7 mouse cellular contexts compared by ENCODE assay signal in the genomic region with DNA sequence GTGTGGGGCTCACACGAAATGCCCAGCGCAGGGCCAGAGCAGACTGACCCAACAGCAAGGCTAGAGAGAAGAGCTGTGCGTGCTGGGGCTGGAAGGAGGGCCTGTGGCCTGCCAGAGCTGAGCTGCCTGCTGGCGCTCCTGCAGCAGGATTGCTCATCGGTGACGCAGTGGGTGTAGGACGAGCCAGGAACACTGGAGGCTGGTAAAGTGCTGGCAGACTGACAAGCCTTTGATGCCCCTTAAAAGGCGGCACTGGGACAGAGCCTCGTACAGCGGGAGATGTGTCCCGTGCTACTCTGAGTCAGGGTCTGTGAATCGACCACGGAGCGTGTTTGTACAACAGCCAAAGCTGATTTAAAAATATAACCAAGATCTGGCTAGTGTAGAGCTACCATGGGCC. TPM values are rescaled to one million over a fixed set of nuclear protein-coding genes. Genes with fewer than 3 reads are reported as not detected.
DNase-seq lines count a peak whose midpoint lies in the region; ATAC-seq lines count a peak whose summit lies in the region.

No protein-coding gene starts in this region.

- no peaks in the 10 kb centered on the region for H3K27me3 ChIP-seq in lung, embryonic 16.5 days (ENCODE audit: control insufficient read depth, insufficient read depth, low read depth, low read length)
- H3K27me3 ChIP-seq in stomach, embryonic 14.5 days (ENCODE audit: control insufficient read depth, insufficient read depth, low read length) = no peaks in the 10 kb centered on the region

- intact Hi-C loops in gastrocnemius, postnatal 36 days (cut with DNase I) = loop anchor here (2.0 kb wide), 1 partner anchor 117 kb away; no protein-coding TSS in a partner anchor

- H3K9me3 ChIP-seq in lung, embryonic 16.5 days (ENCODE audit: control insufficient read depth, low read length) = no peaks in the 10 kb centered on the region
- no peaks in the 10 kb centered on the region for H3K9me3 ChIP-seq in stomach, embryonic 14.5 days (ENCODE audit: control insufficient read depth, low read depth, low read length)

- peaks cover 43% of the 10 kb centered on the region for H3K4me1 ChIP-seq in lung, embryonic 16.5 days (replicated peaks; ENCODE audit: control insufficient read depth, insufficient read depth, low read length)
- peaks cover 20% of the 10 kb centered on the region for H3K4me1 ChIP-seq in stomach, embryonic 14.5 days (ENCODE audit: control insufficient read depth, insufficient read depth, low read length)

- H3K36me3 ChIP-seq in lung, embryonic 16.5 days (ENCODE audit: control insufficient read depth, insufficient read depth, low read length) = no peaks in the 10 kb centered on the region
- no peaks in the 10 kb centered on the region for H3K36me3 ChIP-seq in stomach, embryonic 14.5 days (ENCODE audit: control insufficient read depth, insufficient read depth, low read length)

- peak; percentile 93 for DNase-seq in adrenal gland, postnatal 10 days
- DNase-seq in cerebellum, postnatal 36 days = peak; percentile 75 to 83
- DNase-seq in gastrocnemius, postnatal 36 days = peak; percentile 75 to 76
- DNase-seq in layer of hippocampus, adult 11-12 months (ENCODE audit: low spot score) = peak; percentile 90
- DNase-seq in embryo, embryonic 10.5 days (ENCODE audit: low spot score) = no peak

- WGBS in lung, embryonic 16.5 days = 42% methylated on average over 14 of the region's 14 CpGs
- WGBS in stomach, embryonic 14.5 days = 77% methylated on average over 14 of the region's 14 CpGs

- ATAC-seq in lung, embryonic 16.5 days (ENCODE audit: low read depth) = peak; percentile 51
- ATAC-seq in stomach, embryonic 14.5 days (ENCODE audit: insufficient number of reproducible peaks, insufficient read depth, low FRiP score, low read depth) = no peak

- peak overlapping the region; percentile 58 for H3K9ac ChIP-seq in lung, embryonic 16.5 days (ENCODE audit: low read length)
- no peak overlapping the region; the same call in 1 of the 2 replicates for H3K9ac ChIP-seq in stomach, embryonic 14.5 days (replicated peaks; ENCODE audit: low read depth, low read length)

- no peak overlapping the region for H3K4me2 ChIP-seq in lung, embryonic 16.5 days (ENCODE audit: low read depth, low read length)
- no peak overlapping the region for H3K4me2 ChIP-seq in stomach, embryonic 14.5 days (replicated peaks; ENCODE audit: low read depth, low read length)

- H3K4me3 ChIP-seq in lung, embryonic 16.5 days (ENCODE audit: low read length) = no peak overlapping the region
- H3K4me3 ChIP-seq in stomach, embryonic 14.5 days (ENCODE audit: low read depth, low read length) = no peak overlapping the region

- peak overlapping the region; percentile 76 for H3K27ac ChIP-seq in lung, embryonic 16.5 days (ENCODE audit: low read length)
- peak overlapping the region; percentile 23; the same call in 1 of the 2 replicates for H3K27ac ChIP-seq in stomach, embryonic 14.5 days (ENCODE audit: low read length)

RNA-seq across cellular contexts. Expression of gene Morn1, which starts 43.6 kb away (rescaled TPM):
- total RNA-seq in adrenal gland, postnatal 10 days (2021) = 10 to 100 TPM in 1 of 2 experiments, 1 to 10 TPM in 1; 7.0 to 11.2 TPM
- 1 to 10 TPM; 1.5 to 1.8 TPM for total RNA-seq in gastrocnemius, postnatal 36 days (2021)
- polyA plus RNA-seq in lung, embryonic 16.5 days (2015; fragmentation: Nextera tagmentation; extraction: Ambion mirVana) = 6.3 and 6.9 TPM in 2 replicates
- 4.1 and 4.8 TPM in 2 replicates for polyA plus RNA-seq in stomach, embryonic 14.5 days (2014; fragmentation: Nextera tagmentation; extraction: Ambion mirVana)

RNA-seq across cellular contexts. Expression of gene Rer1, which starts 43.8 kb away (rescaled TPM):
- 10 to 100 TPM; 91.2 to 93.1 TPM for total RNA-seq in adrenal gland, postnatal 10 days (2021)
- total RNA-seq in gastrocnemius, postnatal 36 days (2021) = 10 to 100 TPM; 46.1 to 50.3 TPM
- polyA plus RNA-seq in lung, embryonic 16.5 days (2015; fragmentation: Nextera tagmentation; extraction: Ambion mirVana) = 150 and 157 TPM in 2 replicates
- polyA plus RNA-seq in stomach, embryonic 14.5 days (2014; fragmentation: Nextera tagmentation; extraction: Ambion mirVana) = 174 and 183 TPM in 2 replicates
